Mouse (Mus musculus): ENCODE measurements around the gene Elp1. TPM values are rescaled to one million over a fixed set of nuclear protein-coding genes. Genes with fewer than 3 reads are reported as not detected.

Elp1 gene
- polyA plus RNA-seq, 1 experiment, result 82.2 TPM

- TF ChIP-seq POLR2A (IDR thresholded peaks at IDR 0.05; ENCODE audit: insufficient read depth, low read length), result no peak
- TF ChIP-seq CTCF (IDR thresholded peaks at IDR 0.05; ENCODE audit: low read depth, low read length), result no peak
- TF ChIP-seq EP300 (IDR thresholded peaks at IDR 0.05; ENCODE audit: insufficient read depth, low read depth, low read length), result no peak
- H3K27ac ChIP-seq (ENCODE audit: insufficient read depth, low read length), result no peak overlapping the region
- no peaks in the 10 kb centered on the region for H3K9me3 ChIP-seq (replicated peaks; ENCODE audit: control insufficient read depth, insufficient read depth, low read length, poor library complexity, severe bottlenecking)
- no peak overlapping the region for H3K9ac ChIP-seq (ENCODE audit: low read depth, poor library complexity, severe bottlenecking)
- H3K27me3 ChIP-seq (ENCODE audit: control insufficient read depth, insufficient read depth, low read length, poor library complexity, severe bottlenecking), result no peaks in the 10 kb centered on the region
- H3K4me3 ChIP-seq (ENCODE audit: low read depth, low read length), result no peak overlapping the region
- H3K4me1 ChIP-seq (ENCODE audit: control insufficient read depth, insufficient read depth, low read length), result peaks cover 2% of the 10 kb centered on the region
- H3K36me3 ChIP-seq (ENCODE audit: control insufficient read depth, insufficient read depth, low read length, poor library complexity, severe bottlenecking), result no peaks in the 10 kb centered on the region
These were observed 83.3 kb downstream of the Elp1 start for GRCm38 (mm10) chr4:56718573-56719442.

DNA sequence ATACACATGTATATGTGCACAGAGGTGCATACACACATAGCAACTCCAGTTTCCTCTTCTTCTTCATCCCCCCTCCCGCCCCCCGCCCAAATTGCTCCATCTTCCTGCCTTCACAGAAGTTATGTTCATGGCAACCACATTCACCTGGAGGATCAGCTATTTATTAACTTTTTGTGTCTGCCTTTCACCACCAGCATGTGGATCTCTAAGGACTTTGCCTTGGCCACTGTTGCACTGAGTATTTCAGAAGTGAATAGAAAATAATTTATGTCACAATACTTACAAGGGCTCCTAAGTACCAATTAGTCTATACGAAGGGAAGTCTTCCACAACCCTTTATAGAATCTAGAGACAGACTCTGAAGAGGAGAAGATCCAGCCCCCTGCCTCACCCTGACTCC is 84.2 kb downstream of the Elp1 start:
- no peak for TF ChIP-seq EP300 (IDR thresholded peaks at IDR 0.05; ENCODE audit: insufficient read depth, low read depth, low read length)
- no peak for TF ChIP-seq POLR2A (IDR thresholded peaks at IDR 0.05; ENCODE audit: insufficient read depth, low read length)
- no peak for TF ChIP-seq CTCF (IDR thresholded peaks at IDR 0.05; ENCODE audit: low read depth, low read length)
- no peaks in the 10 kb centered on the region for H3K9me3 ChIP-seq (replicated peaks; ENCODE audit: control insufficient read depth, insufficient read depth, low read length, poor library complexity, severe bottlenecking)
- no peak overlapping the region for H3K27ac ChIP-seq (ENCODE audit: insufficient read depth, low read length)
- H3K36me3 ChIP-seq (ENCODE audit: control insufficient read depth, insufficient read depth, low read length, poor library complexity, severe bottlenecking), result no peaks in the 10 kb centered on the region
- H3K4me3 ChIP-seq (ENCODE audit: low read depth, low read length), result no peak overlapping the region
- no peaks in the 10 kb centered on the region for H3K27me3 ChIP-seq (ENCODE audit: control insufficient read depth, insufficient read depth, low read length, poor library complexity, severe bottlenecking)
- H3K4me1 ChIP-seq (ENCODE audit: control insufficient read depth, insufficient read depth, low read length), result peaks cover 2% of the 10 kb centered on the region
- no peak overlapping the region for H3K9ac ChIP-seq (ENCODE audit: low read depth, poor library complexity, severe bottlenecking)

DNA sequence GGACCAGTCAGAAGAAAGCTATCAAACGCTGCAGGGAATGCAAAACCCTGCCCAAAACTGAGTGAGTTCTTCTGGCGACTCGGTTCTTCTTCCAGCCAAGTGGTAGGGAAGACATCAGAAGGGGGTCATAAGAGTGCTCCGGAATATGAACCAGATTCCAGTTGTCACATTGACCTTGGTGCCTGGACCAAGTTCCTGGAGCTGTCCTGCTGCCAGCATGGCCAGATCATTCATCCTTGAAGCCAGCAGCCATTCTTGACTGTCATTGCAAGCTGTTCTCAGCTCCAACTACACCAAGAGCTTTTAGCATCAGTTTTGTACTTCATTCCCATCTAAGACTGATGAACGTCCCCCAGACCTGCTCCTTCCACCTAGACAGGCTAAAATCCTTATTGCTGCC is 85.3 kb downstream of the Elp1 start:
- Histone ChIP-seq H3K4me1 (ENCODE audit: control insufficient read depth, insufficient read depth, low read length) (peaks cover 2% of the 10 kb centered on the region), H3K9ac (ENCODE audit: low read depth, poor library complexity, severe bottlenecking) (no peak overlapping the region), H3K27ac (ENCODE audit: insufficient read depth, low read length) (no peak overlapping the region), H3K9me3 (replicated peaks; ENCODE audit: control insufficient read depth, insufficient read depth, low read length, poor library complexity, severe bottlenecking) (no peaks in the 10 kb centered on the region), H3K4me3 (ENCODE audit: low read depth, low read length) (no peak overlapping the region), H3K27me3 (ENCODE audit: control insufficient read depth, insufficient read depth, low read length, poor library complexity, severe bottlenecking) (no peaks in the 10 kb centered on the region), H3K36me3 (ENCODE audit: control insufficient read depth, insufficient read depth, low read length, poor library complexity, severe bottlenecking) (no peaks in the 10 kb centered on the region)
- TF ChIP-seq CTCF (IDR thresholded peaks at IDR 0.05; ENCODE audit: low read depth, low read length) (no peak), EP300 (IDR thresholded peaks at IDR 0.05; ENCODE audit: insufficient read depth, low read depth, low read length) (no peak), POLR2A (IDR thresholded peaks at IDR 0.05; ENCODE audit: insufficient read depth, low read length) (no peak)

DNA sequence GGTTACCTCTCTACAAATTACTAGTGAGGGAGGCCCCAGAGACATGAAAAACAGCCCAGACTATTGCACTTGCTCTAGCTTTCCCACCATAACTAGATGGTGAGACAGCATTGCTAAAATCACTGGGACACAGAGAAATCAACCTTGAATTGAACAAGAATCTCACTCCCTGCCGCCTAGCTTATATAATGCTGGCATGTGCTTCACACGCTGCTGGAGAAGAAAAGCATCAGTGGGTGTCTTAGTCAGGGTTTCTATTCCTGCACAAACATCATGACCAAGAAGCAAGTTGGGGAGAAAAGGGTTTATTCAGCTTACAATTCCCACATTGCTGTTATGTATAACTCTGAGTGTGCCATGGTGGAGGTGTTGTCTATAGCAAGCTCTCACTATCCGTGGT is 89.0 kb downstream of the Elp1 start:
- Histone ChIP-seq H3K9me3 (replicated peaks; ENCODE audit: control insufficient read depth, insufficient read depth, low read length, poor library complexity, severe bottlenecking) (no peaks in the 10 kb centered on the region), H3K27ac (ENCODE audit: insufficient read depth, low read length) (no peak overlapping the region), H3K36me3 (ENCODE audit: control insufficient read depth, insufficient read depth, low read length, poor library complexity, severe bottlenecking) (no peaks in the 10 kb centered on the region), H3K4me3 (ENCODE audit: low read depth, low read length) (no peak overlapping the region), H3K9ac (ENCODE audit: low read depth, poor library complexity, severe bottlenecking) (no peak overlapping the region), H3K4me1 (ENCODE audit: control insufficient read depth, insufficient read depth, low read length) (no peaks in the 10 kb centered on the region), H3K27me3 (ENCODE audit: control insufficient read depth, insufficient read depth, low read length, poor library complexity, severe bottlenecking) (no peaks in the 10 kb centered on the region)
- no peak for TF ChIP-seq POLR2A (IDR thresholded peaks at IDR 0.05; ENCODE audit: insufficient read depth, low read length)
- no peak for TF ChIP-seq CTCF (IDR thresholded peaks at IDR 0.05; ENCODE audit: low read depth, low read length)
- no peak for TF ChIP-seq EP300 (IDR thresholded peaks at IDR 0.05; ENCODE audit: insufficient read depth, low read depth, low read length)

DNA sequence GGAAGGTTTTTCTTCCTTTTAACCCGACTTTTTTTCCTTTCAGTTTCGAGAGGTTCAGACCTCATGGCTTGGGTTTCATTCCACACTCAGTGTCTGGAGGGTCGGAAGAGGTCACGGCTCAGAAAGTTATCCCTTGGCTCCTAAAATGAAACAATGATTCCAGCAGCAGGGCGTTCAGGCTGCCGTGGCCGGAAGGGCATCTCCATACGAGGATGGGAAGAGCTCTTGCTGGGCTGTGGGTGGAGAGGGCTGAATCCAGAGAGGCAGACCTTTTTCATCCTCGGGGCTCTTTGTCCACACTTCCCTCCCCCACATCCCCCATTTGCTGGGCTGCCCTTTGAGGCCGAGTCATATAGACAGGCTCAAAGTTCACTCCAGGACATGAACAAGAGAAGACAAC is 99.9 kb downstream of the Elp1 start:
- no peak overlapping the region for H3K27ac ChIP-seq (ENCODE audit: insufficient read depth, low read length)
- no peaks in the 10 kb centered on the region for H3K36me3 ChIP-seq (ENCODE audit: control insufficient read depth, insufficient read depth, low read length, poor library complexity, severe bottlenecking)
- no peaks in the 10 kb centered on the region for H3K9me3 ChIP-seq (replicated peaks; ENCODE audit: control insufficient read depth, insufficient read depth, low read length, poor library complexity, severe bottlenecking)
- H3K27me3 ChIP-seq (ENCODE audit: control insufficient read depth, insufficient read depth, low read length, poor library complexity, severe bottlenecking), result no peaks in the 10 kb centered on the region
- no peaks in the 10 kb centered on the region for H3K4me1 ChIP-seq (ENCODE audit: control insufficient read depth, insufficient read depth, low read length)
- no peak overlapping the region for H3K9ac ChIP-seq (ENCODE audit: low read depth, poor library complexity, severe bottlenecking)
- no peak for TF ChIP-seq EP300 (IDR thresholded peaks at IDR 0.05; ENCODE audit: insufficient read depth, low read depth, low read length)
- no peak for TF ChIP-seq CTCF (IDR thresholded peaks at IDR 0.05; ENCODE audit: low read depth, low read length)
- no peak for TF ChIP-seq POLR2A (IDR thresholded peaks at IDR 0.05; ENCODE audit: insufficient read depth, low read length)
- no peak overlapping the region for H3K4me3 ChIP-seq (ENCODE audit: low read depth, low read length)

Other genes starting within 250 kb of the Elp1 start
- gene Gm26657, start 62.3 kb downstream of the Elp1 start, polyA plus RNA-seq (2011; ENCODE audit: insufficient read depth, insufficient read length, low read depth, missing spikeins), result not detected in 2 replicates
- 0.70 TPM in 1 of 2 replicates, not detected in the other for gene Actl7b, start 60.9 kb downstream of the Elp1 start, polyA plus RNA-seq (2011; ENCODE audit: insufficient read depth, insufficient read length, low read depth, missing spikeins)
- gene Actl7a, start 58.9 kb downstream of the Elp1 start, polyA plus RNA-seq (2011; ENCODE audit: insufficient read depth, insufficient read length, low read depth, missing spikeins), result not detected in 2 replicates
- 13.6 and 15.9 TPM in 2 replicates for gene Fam206a, start within 50 bp of the Elp1 start, polyA plus RNA-seq (2011; ENCODE audit: insufficient read depth, insufficient read length, low read depth, missing spikeins)
- 95.7 and 98.7 TPM in 2 replicates for gene Ctnnal1, start 62.9 kb upstream of the Elp1 start, polyA plus RNA-seq (2011; ENCODE audit: insufficient read depth, insufficient read length, low read depth, missing spikeins)
- gene Tmem245, start 145.1 kb upstream of the Elp1 start, polyA plus RNA-seq (2011; ENCODE audit: insufficient read depth, insufficient read length, low read depth, missing spikeins), result 60.6 and 61.9 TPM in 2 replicates
- gene Frrs1l, start 188.1 kb upstream of the Elp1 start, polyA plus RNA-seq (2011; ENCODE audit: insufficient read depth, insufficient read length, low read depth, missing spikeins), result 1.0 and 1.4 TPM in 2 replicates

All from ES-Bruce4 (cell line).